Mouse (Mus musculus) forebrain, embryonic 14.5 days (tissue): Measurements from ENCODE around the gene Gm17622. TPM values are rescaled to one million over a fixed set of nuclear protein-coding genes. Genes with fewer than 3 reads are reported as not detected.

Experiments used
- ATAC-seq: fragments of 200-750 bp; cut with Nextera tagmentation; 2 replicates; pipeline ENCODE4 v1.8.0; 2017; ENCODE audit warnings: mild to moderate bottlenecking, moderate library complexity
- DNase-seq: peaks from one replicate; pipeline ENCODE4 v3.0.0-alpha.2; 2015; ENCODE audit warnings: low spot score
- H3K27ac ChIP-seq: fragments of 300-500 bp; sonication (generic); 2 replicates; pipeline ENCODE4 v1.5.1; 2014; ENCODE audit warnings: low read depth, mild to moderate bottlenecking, control low read depth, low read length, moderate library complexity
- H3K27me3 ChIP-seq: fragments of 300-500 bp; sonication (generic); replicated peaks from 2 replicates; pipeline ENCODE4 v1.6.1; 2014; ENCODE audit warnings: low read length, control low read depth, mixed read lengths; ENCODE audit not compliant: control insufficient read depth, insufficient read depth
- H3K36me3 ChIP-seq: fragments of 300-500 bp; sonication (generic); 2 replicates; pipeline ENCODE4 v1.6.1; 2014; ENCODE audit warnings: low read length, control low read depth; ENCODE audit not compliant: control insufficient read depth, insufficient read depth
- H3K4me1 ChIP-seq: fragments of 300-500 bp; sonication (generic); 2 replicates; pipeline ENCODE4 v1.6.1; 2014; ENCODE audit warnings: antibody characterized with exemption, low read length, control low read depth; ENCODE audit not compliant: control insufficient read depth, insufficient read depth
- H3K4me2 ChIP-seq: fragments of 300-500 bp; sonication (generic); 2 replicates; pipeline ENCODE4 v1.6.1; 2014; ENCODE audit warnings: mild to moderate bottlenecking, control low read depth, low read length
- H3K4me3 ChIP-seq: fragments of 300-500 bp; sonication (generic); 2 replicates; pipeline ENCODE4 v1.5.1; 2014; ENCODE audit warnings: low read depth, low read length, control low read depth
- H3K9ac ChIP-seq: fragments of 300-500 bp; sonication (generic); 2 replicates; pipeline ENCODE4 v1.6.1; 2014; ENCODE audit warnings: mild to moderate bottlenecking, low read length, control low read depth, moderate library complexity
- H3K9me3 ChIP-seq: fragments of 300-500 bp; sonication (generic); replicated peaks from 2 replicates; pipeline ENCODE4 v1.6.1; 2016; ENCODE audit warnings: low read length, control low read depth, mixed read lengths; ENCODE audit not compliant: control insufficient read depth
- WGBS: fragments of 180-500 bp; shearing (Covaris S2); extraction: QIAGEN DNeasy Blood & Tissue Kit; methylation state at CpG from one replicate; pipeline ENCODE4 v1.1.7; 2014; 5-methylcytosine and 5-hydroxymethylcytosine counted together
- polyA plus RNA-seq: library from polyadenylated mRNA; unstranded; fragments of >200 nt; fragmentation: Nextera tagmentation; extraction: Ambion mirVana; gene quantifications from 2 replicates; pipeline ENCODE4 v1.2.1, GENCODE M21; 2014

Gene Gm17622
- polyA plus RNA-seq, 1 experiment from 2014 or later, result not detected

GRCm38 (mm10) chr13:96496630-96497029, 6.1 kb downstream of the Gm17622 start:
- Histone ChIP-seq H3K9ac (no peak overlapping the region), H3K4me1 (no peaks in the 10 kb centered on the region), H3K27ac (no peak overlapping the region), H3K4me3 (no peak overlapping the region), H3K9me3 (no peaks in the 10 kb centered on the region), H3K36me3 (no peaks in the 10 kb centered on the region), H3K27me3 (no peaks in the 10 kb centered on the region), H3K4me2 (no peak overlapping the region)
- WGBS, result 82% methylated on average over 8 of the region's 8 CpGs
- ATAC-seq (no peak), DNase-seq (no peak)

GRCm38 (mm10) chr13:96499891-96500290, 9.4 kb downstream of the Gm17622 start:
- no peaks in the 10 kb centered on the region for H3K36me3 ChIP-seq
- no peak overlapping the region for H3K9ac ChIP-seq
- no peaks in the 10 kb centered on the region for H3K27me3 ChIP-seq
- no peaks in the 10 kb centered on the region for H3K9me3 ChIP-seq
- H3K4me2 ChIP-seq, result no peak overlapping the region
- DNase-seq (no peak), ATAC-seq (no peak)
- no peaks in the 10 kb centered on the region for H3K4me1 ChIP-seq
- no peak overlapping the region for H3K4me3 ChIP-seq
- 82% methylated on average over 2 of the region's 2 CpGs for WGBS
- H3K27ac ChIP-seq, result no peak overlapping the region

DNA sequence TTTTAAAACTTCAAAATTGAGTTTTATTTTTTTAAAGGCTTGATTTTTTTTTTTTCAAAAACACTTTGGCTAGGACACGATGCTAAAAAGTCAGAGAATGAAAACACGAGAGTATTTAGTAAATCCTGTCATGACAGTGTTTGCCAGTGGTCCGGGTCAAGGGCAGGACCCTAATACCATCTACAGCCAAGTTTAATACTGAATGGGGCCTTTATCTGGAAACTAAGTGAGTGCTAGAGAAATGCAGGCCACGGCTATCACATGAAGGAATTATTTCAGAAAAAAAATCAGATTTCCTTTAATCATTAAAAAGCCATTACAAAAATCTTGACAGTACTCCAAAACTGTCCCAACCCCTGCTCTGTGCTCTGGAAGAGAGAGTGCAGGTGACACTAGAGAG, 15.1 kb downstream of the Gm17622 start:
- H3K4me1 ChIP-seq, result no peaks in the 10 kb centered on the region
- no peak for ATAC-seq
- WGBS, result 89% methylated on average over 4 of the region's 4 CpGs
- no peak overlapping the region for H3K9ac ChIP-seq
- H3K4me3 ChIP-seq, result no peak overlapping the region
- no peak overlapping the region for H3K27ac ChIP-seq
- H3K4me2 ChIP-seq, result no peak overlapping the region
- no peak for DNase-seq
- no peaks in the 10 kb centered on the region for H3K27me3 ChIP-seq
- H3K36me3 ChIP-seq, result no peaks in the 10 kb centered on the region
- H3K9me3 ChIP-seq, result no peaks in the 10 kb centered on the region

DNA sequence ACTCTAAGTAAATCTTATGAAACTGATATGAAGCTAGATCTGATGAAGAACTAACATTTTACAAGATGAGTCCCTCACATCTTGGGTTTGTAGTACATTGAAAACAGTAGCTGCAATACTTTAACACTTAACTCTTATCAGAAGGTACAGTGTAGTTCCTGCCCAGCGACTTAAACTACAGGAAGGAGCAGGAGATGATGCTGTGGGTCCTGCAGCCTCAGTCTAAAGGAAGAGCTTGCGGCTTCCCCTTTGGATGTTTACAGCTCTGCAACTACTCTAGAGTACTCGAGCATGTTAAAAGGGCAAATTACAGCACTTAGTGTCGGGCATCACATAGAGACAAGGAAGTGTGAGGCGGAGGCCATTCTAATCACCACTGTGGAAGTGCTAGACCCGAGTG, 15.8 kb downstream of the Gm17622 start:
- no peak overlapping the region for H3K9ac ChIP-seq
- no peak overlapping the region for H3K27ac ChIP-seq
- H3K4me2 ChIP-seq, result no peak overlapping the region
- H3K4me3 ChIP-seq, result no peak overlapping the region
- no peak for ATAC-seq
- no peaks in the 10 kb centered on the region for H3K9me3 ChIP-seq
- 84% methylated on average over 6 of the region's 6 CpGs for WGBS
- no peaks in the 10 kb centered on the region for H3K4me1 ChIP-seq
- H3K27me3 ChIP-seq, result no peaks in the 10 kb centered on the region
- H3K36me3 ChIP-seq, result no peaks in the 10 kb centered on the region
- DNase-seq, result no peak

DNA sequence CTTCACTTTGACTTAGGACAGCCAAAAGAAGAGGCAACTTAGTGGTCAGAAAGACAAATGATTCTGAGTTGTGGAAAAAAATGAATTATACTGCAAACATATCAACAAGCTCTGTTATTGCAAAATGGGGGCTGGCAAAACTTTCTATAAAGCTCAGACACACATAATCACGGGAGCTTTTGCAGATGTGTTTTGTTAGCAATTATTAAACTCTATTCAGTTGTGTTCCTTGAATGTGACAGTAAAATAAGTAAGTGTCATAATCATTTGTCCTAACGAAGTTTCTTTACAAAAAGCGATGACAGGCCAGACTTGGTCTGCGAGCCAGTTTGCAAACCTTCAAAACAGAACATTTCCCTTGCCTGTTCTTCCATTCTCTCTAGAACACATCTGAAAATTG, 17.0 kb downstream of the Gm17622 start:
- ATAC-seq (no peak), DNase-seq (no peak)
- Histone ChIP-seq H3K9ac (no peak overlapping the region), H3K4me3 (no peak overlapping the region), H3K4me1 (no peaks in the 10 kb centered on the region), H3K27me3 (no peaks in the 10 kb centered on the region), H3K4me2 (no peak overlapping the region), H3K27ac (no peak overlapping the region), H3K9me3 (no peaks in the 10 kb centered on the region), H3K36me3 (no peaks in the 10 kb centered on the region)
- 87% methylated on average over 4 of the region's 4 CpGs for WGBS

DNA sequence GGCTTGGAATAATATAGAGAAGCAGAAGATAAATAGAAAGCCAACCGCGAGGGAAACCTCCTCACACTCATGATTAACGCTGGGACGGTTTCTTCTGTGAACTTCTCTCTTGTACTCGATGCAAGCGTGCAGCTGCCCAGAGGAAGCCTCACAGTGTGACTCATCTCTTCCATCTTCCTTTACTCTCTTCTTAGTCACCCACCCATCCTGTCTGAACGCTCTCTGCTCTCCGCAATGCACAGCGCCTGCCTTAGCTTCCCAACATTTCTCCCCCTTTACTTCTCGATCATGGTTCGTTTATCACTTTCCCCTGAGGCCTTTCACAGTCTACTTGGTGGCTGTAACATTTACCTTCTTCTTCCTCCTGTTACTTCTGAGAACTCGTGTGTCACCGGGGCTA, 20.1 kb downstream of the Gm17622 start:
- H3K4me1 ChIP-seq, result no peaks in the 10 kb centered on the region
- DNase-seq (no peak), ATAC-seq (no peak)
- H3K27ac ChIP-seq, result no peak overlapping the region
- 90% methylated on average over 13 of the region's 13 CpGs for WGBS
- H3K4me3 ChIP-seq, result no peak overlapping the region
- H3K9ac ChIP-seq, result no peak overlapping the region
- no peak overlapping the region for H3K4me2 ChIP-seq
- H3K27me3 ChIP-seq, result no peaks in the 10 kb centered on the region
- H3K9me3 ChIP-seq, result no peaks in the 10 kb centered on the region
- H3K36me3 ChIP-seq, result no peaks in the 10 kb centered on the region

DNA sequence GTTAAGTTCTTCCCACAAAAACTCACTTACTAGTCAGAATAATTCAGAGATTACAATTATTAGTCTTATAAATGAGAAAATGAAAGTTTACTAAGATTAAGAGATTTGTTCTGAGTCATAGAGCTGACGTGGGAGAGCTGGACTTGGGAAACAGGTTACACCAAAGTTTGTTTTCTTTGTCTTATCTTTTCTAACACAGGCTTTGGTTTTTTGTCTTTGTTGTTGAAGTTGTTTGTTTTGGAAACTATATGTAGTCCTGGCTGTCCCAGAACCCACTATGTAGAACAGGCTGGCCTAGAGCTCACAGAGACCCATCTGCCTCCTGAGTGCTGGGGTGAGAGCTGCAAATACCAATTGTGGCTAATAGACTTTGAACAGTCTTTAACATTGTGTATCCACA, 20.7 kb downstream of the Gm17622 start:
- H3K4me2 ChIP-seq, result no peak overlapping the region
- WGBS, result 76% methylated on average over 1 of the region's 1 CpGs
- H3K27me3 ChIP-seq, result no peaks in the 10 kb centered on the region
- no peak overlapping the region for H3K9ac ChIP-seq
- ATAC-seq (no peak), DNase-seq (no peak)
- no peak overlapping the region for H3K27ac ChIP-seq
- no peaks in the 10 kb centered on the region; the same call in 1 of the 2 replicates for H3K36me3 ChIP-seq
- no peak overlapping the region for H3K4me3 ChIP-seq
- H3K4me1 ChIP-seq, result no peaks in the 10 kb centered on the region
- no peaks in the 10 kb centered on the region for H3K9me3 ChIP-seq

DNA sequence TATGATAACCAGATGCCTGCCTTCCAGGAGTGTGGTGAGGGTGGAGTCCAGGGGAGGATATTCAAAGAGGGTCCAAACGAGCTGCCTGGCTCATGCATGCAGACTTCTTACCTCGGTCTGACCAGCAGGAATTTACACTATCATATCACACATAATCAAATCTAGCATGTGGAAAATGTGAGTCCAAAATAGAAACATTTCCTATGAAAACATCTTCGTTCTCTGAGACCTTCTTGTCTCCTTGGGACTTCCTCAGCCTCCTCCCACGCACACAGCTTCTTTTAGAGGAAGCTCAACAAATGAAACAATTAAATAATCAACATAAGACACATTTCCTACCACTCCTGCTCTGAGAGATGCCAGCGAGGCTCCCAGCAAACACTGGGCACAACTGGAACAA, 21.4 kb downstream of the Gm17622 start:
- no peak overlapping the region for H3K4me2 ChIP-seq
- 69% methylated on average over 5 of the region's 5 CpGs for WGBS
- DNase-seq, result no peak
- no peaks in the 10 kb centered on the region for H3K4me1 ChIP-seq
- H3K9me3 ChIP-seq, result no peaks in the 10 kb centered on the region
- ATAC-seq, result no peak
- H3K4me3 ChIP-seq, result no peak overlapping the region
- H3K36me3 ChIP-seq, result no peaks in the 10 kb centered on the region; the same call in 1 of the 2 replicates
- H3K9ac ChIP-seq, result no peak overlapping the region
- H3K27me3 ChIP-seq, result no peaks in the 10 kb centered on the region
- H3K27ac ChIP-seq, result no peak overlapping the region

GRCm38 (mm10) chr13:96514154-96514942, 23.8 kb downstream of the Gm17622 start:
- Histone ChIP-seq H3K27ac (no peak overlapping the region), H3K27me3 (no peaks in the 10 kb centered on the region), H3K4me1 (no peaks in the 10 kb centered on the region), H3K36me3 (no peaks in the 10 kb centered on the region; the same call in 1 of the 2 replicates), H3K9me3 (no peaks in the 10 kb centered on the region), H3K4me2 (no peak overlapping the region), H3K9ac (no peak overlapping the region), H3K4me3 (no peak overlapping the region)
- DNase-seq (no peak), ATAC-seq (no peak)
- WGBS, result 92% methylated on average over 5 of the region's 5 CpGs
